Mouse (Mus musculus) left cerebral cortex, adult 18-20 months (tissue): ENCODE data around the gene Ncbp2. TPM values are rescaled to one million over a fixed set of nuclear protein-coding genes. Genes with fewer than 3 reads are reported as not detected.
"Not testable (repeated sequence)": the region's sequence is repeated elsewhere in the genome, so short reads cannot be mapped to it uniquely, and the experiment has no call there.

ENCODE experiments used
- DNase-seq, 2 experiments: peaks; one replicate each; pipeline ENCODE4 v3.0.0; 2021 to 2022; ENCODE audit warnings: low spot score in 2 of 2, mixed read lengths in 1 of 2
- total RNA-seq, 2 experiments: library from RNA; stranded (reverse); gene quantifications; 2 replicates each; pipeline ENCODE4 v1.2.3; 2021

Ncbp2 gene
- total RNA-seq, 2 experiments from 2014 or later = 50.1 to 50.8 TPM

- DNase-seq = peak; percentile 55 to 63
Measured at GRCm38 (mm10) chr16:31933751-31934549, 14.4 kb upstream of the Ncbp2 start, which contains the start of gene Pigz. Pigz (plus strand) TSS chr16:31933851.

GRCm38 (mm10) chr16:31934550-31935010 is 13.7 kb upstream of the Ncbp2 start:
- no peak for DNase-seq

- peak; percentile 37 to 48 for DNase-seq
Measured at GRCm38 (mm10) chr16:31935091-31935979, 13.0 kb upstream of the Ncbp2 start.

GRCm38 (mm10) chr16:31936568-31936967 is 11.7 kb upstream of the Ncbp2 start:
- no peak for DNase-seq

GRCm38 (mm10) chr16:31938856-31939255 is 9.5 kb upstream of the Ncbp2 start:
- no peak for DNase-seq

- no peak for DNase-seq
Measured at GRCm38 (mm10) chr16:31940586-31940985, 7.7 kb upstream of the Ncbp2 start.

GRCm38 (mm10) chr16:31943980-31944379 is 4.3 kb upstream of the Ncbp2 start:
- peak; percentile 84 to 85 for DNase-seq

- DNase-seq = no peak
Measured at GRCm38 (mm10) chr16:31944698-31945255, 3.5 kb upstream of the Ncbp2 start.

GRCm38 (mm10) chr16:31945372-31945771 is 2.9 kb upstream of the Ncbp2 start:
- no peak for DNase-seq

GRCm38 (mm10) chr16:31945986-31946385 is 2.3 kb upstream of the Ncbp2 start:
- not testable (repeated sequence) for DNase-seq

GRCm38 (mm10) chr16:31947333-31947732 is 980 bp upstream of the Ncbp2 start:
- no peak for DNase-seq

- DNase-seq = peak in 1 of 2 experiments; percentile 15
Measured at GRCm38 (mm10) chr16:31947901-31948316, 404 bp upstream of the Ncbp2 start.

- DNase-seq = peak in 1 of 2 experiments; percentile 32
Measured at GRCm38 (mm10) chr16:31963224-31963623, 14.9 kb downstream of the Ncbp2 start.

- DNase-seq = no peak
Measured at GRCm38 (mm10) chr16:31975258-31975657, 26.9 kb downstream of the Ncbp2 start.

- no peak for DNase-seq
Measured at GRCm38 (mm10) chr16:31979501-31979900, 31.2 kb downstream of the Ncbp2 start.

- no peak for DNase-seq
Measured at GRCm38 (mm10) chr16:31980946-31981345, 32.6 kb downstream of the Ncbp2 start.

- no peak for DNase-seq
Measured at GRCm38 (mm10) chr16:31992039-31992438, 43.7 kb downstream of the Ncbp2 start.

GRCm38 (mm10) chr16:31993195-31993594 is 44.9 kb downstream of the Ncbp2 start:
- DNase-seq = no peak

GRCm38 (mm10) chr16:31993946-31994345 is 45.6 kb downstream of the Ncbp2 start:
- DNase-seq = no peak

- no peak for DNase-seq
Measured at GRCm38 (mm10) chr16:31996371-31996770, 48.1 kb downstream of the Ncbp2 start.
